Mouse (Mus musculus) testis, adult 2 months (tissue): ENCODE results near the gene Dnmbp.

Experiments
- CTCF ChIP-seq: fragments of 200-500 bp; IDR thresholded peaks from 2 replicates; pipeline ENCODE4 v1.5.1; 2012; ENCODE audit warnings: low read depth, mild to moderate bottlenecking, inconsistent platforms, low read length, moderate library complexity; ENCODE audit not compliant: control insufficient read depth, insufficient read depth, insufficient replicate concordance
- POLR2A ChIP-seq: fragments of 200-500 bp; IDR thresholded peaks from 2 replicates; pipeline ENCODE4 v1.6.1; 2012; ENCODE audit warnings: low read depth, mild to moderate bottlenecking, inconsistent platforms, low read length, moderate library complexity; ENCODE audit not compliant: control insufficient read depth

- TF ChIP-seq POLR2A (no peak), CTCF (no peak)
These were observed 34.2 kb upstream of the Dnmbp start for GRCm38 (mm10) chr19:43974221-43974620.
